In the genomic region with DNA sequence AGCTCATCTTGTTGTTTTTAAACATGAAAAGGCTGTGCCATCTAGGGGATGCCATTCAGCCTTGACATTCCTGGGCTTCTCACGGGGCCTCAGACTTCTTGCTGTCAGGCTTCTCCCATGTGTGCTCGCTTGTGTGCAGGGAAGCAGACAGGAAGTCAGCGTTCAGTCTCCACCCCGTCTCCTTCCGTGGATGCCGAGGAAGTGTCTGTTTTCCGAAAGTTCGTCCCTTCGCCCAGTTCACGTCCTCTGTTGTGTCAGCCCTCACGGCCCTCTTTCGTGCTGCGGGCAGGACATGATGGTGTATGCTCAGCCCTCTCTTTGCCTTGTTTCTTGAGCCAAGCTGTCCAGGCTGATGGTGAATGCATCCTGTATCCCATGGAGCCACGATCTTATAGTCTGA, we compare ENCODE assay signal across 16 mouse cellular contexts.
A peak's percentile ranks its signal among the peaks of the same experiment; 100 is the strongest.
DNase-seq lines count a peak whose midpoint lies in the region; ATAC-seq and TF ChIP-seq lines count a peak whose summit lies in the region.
"Had no signal": no experiment of that assay in that cellular context is flagged by ENCODE, and none has a peak within 500 bp of the region (broad histone marks: within the 10 kb centered on the region; RNA-seq: fewer than 3 reads in every experiment).

No protein-coding gene starts in this region.

- WGBS in kidney, adult 2 months: 74% methylated on average over 14 of the region's 14 CpGs
- WGBS in kidney, embryonic 16.5 days: 80% methylated on average over 14 of the region's 14 CpGs
- 84% methylated on average over 14 of the region's 14 CpGs for WGBS in limb, embryonic 15.5 days
- 96% methylated on average over 14 of the region's 14 CpGs for WGBS in midbrain, embryonic 11.5 days
- 92% methylated on average over 14 of the region's 14 CpGs for WGBS in midbrain, embryonic 10.5 days
- WGBS in intestine, embryonic 15.5 days: 82% methylated on average over 14 of the region's 14 CpGs

- H3K27ac ChIP-seq in kidney, adult 2 months (ENCODE audit: insufficient read depth, low read depth, low read length): peak overlapping the region; percentile 43
- H3K27ac ChIP-seq in kidney, embryonic 16.5 days (ENCODE audit: low read length): no peak overlapping the region
- H3K27ac ChIP-seq in limb, embryonic 15.5 days: no peak overlapping the region
- no peak overlapping the region for H3K27ac ChIP-seq in midbrain, embryonic 11.5 days (ENCODE audit: low read depth, low read length)
- no peak overlapping the region; the same call in 1 of the 2 replicates for H3K27ac ChIP-seq in midbrain, embryonic 10.5 days (replicated peaks)
- no peak overlapping the region for H3K27ac ChIP-seq in intestine, embryonic 15.5 days
- H3K27ac ChIP-seq: forebrain, embryonic 10.5 days; hindbrain, embryonic 15.5 days; layer of hippocampus, adult 2 months; liver, embryonic 12.5 days; neural tube, embryonic 15.5 days had no signal

- no peak for TF ChIP-seq POLR2A in kidney, adult 2 months (IDR thresholded peaks at IDR 0.05; ENCODE audit: low read depth, low read length)

- H3K4me1 ChIP-seq in kidney, adult 2 months (ENCODE audit: control insufficient read depth, insufficient read depth, low read length): peaks cover 5% of the 10 kb centered on the region; the same call in 1 of the 2 replicates
- H3K4me1 ChIP-seq in kidney, embryonic 16.5 days (ENCODE audit: insufficient read depth, low read length): peaks cover 4% of the 10 kb centered on the region; the same call in 1 of the 2 replicates
- H3K4me1 ChIP-seq in limb, embryonic 15.5 days: 0 out of 2 replicates have a peak, but pooled peaks cover 3% of the 10 kb centered on the region
- peaks cover 8% of the 10 kb centered on the region for H3K4me1 ChIP-seq in midbrain, embryonic 11.5 days (ENCODE audit: control insufficient read depth, insufficient read depth, low read length)
- H3K4me1 ChIP-seq in midbrain, embryonic 10.5 days: peaks cover 9% of the 10 kb centered on the region
- no peaks in the 10 kb centered on the region for H3K4me1 ChIP-seq in intestine, embryonic 15.5 days (replicated peaks)
- H3K4me1 ChIP-seq: hindbrain, embryonic 15.5 days; liver, embryonic 12.5 days; neural tube, embryonic 15.5 days had no signal

- H3K9me3 ChIP-seq in kidney, embryonic 16.5 days (ENCODE audit: low read length): no peaks in the 10 kb centered on the region
- no peaks in the 10 kb centered on the region for H3K9me3 ChIP-seq in limb, embryonic 15.5 days
- H3K9me3 ChIP-seq in midbrain, embryonic 11.5 days (ENCODE audit: control insufficient read depth, low read length): no peaks in the 10 kb centered on the region
- no peaks in the 10 kb centered on the region for H3K9me3 ChIP-seq in midbrain, embryonic 10.5 days (replicated peaks)
- no peaks in the 10 kb centered on the region for H3K9me3 ChIP-seq in intestine, embryonic 15.5 days
- H3K9me3 ChIP-seq: forebrain, embryonic 10.5 days; hindbrain, embryonic 15.5 days; liver, embryonic 12.5 days; neural tube, embryonic 15.5 days had no signal

- H3K4me3 ChIP-seq in kidney, adult 2 months (ENCODE audit: insufficient read depth, low read depth, low read length): no peak overlapping the region
- H3K4me3 ChIP-seq in kidney, embryonic 16.5 days (ENCODE audit: low read length): no peak overlapping the region
- H3K4me3 ChIP-seq in limb, embryonic 15.5 days: no peak overlapping the region
- H3K4me3 ChIP-seq in midbrain, embryonic 11.5 days (ENCODE audit: low read depth, low read length): no peak overlapping the region
- no peak overlapping the region for H3K4me3 ChIP-seq in midbrain, embryonic 10.5 days
- no peak overlapping the region for H3K4me3 ChIP-seq in intestine, embryonic 15.5 days (replicated peaks)
- H3K4me3 ChIP-seq: forebrain, embryonic 10.5 days; hindbrain, embryonic 15.5 days; layer of hippocampus, adult 2 months; liver, embryonic 12.5 days; neural tube, embryonic 15.5 days had no signal

- H3K27me3 ChIP-seq in kidney, adult 2 months (replicated peaks; ENCODE audit: control insufficient read depth, insufficient read depth, low read length): no peaks in the 10 kb centered on the region
- H3K27me3 ChIP-seq in kidney, embryonic 16.5 days (ENCODE audit: insufficient read depth, low read length): no peaks in the 10 kb centered on the region
- H3K27me3 ChIP-seq in limb, embryonic 15.5 days: no peaks in the 10 kb centered on the region
- no peaks in the 10 kb centered on the region for H3K27me3 ChIP-seq in midbrain, embryonic 11.5 days (ENCODE audit: control insufficient read depth, insufficient read depth, low read length)
- H3K27me3 ChIP-seq in midbrain, embryonic 10.5 days (ENCODE audit: low read depth, poor library complexity, severe bottlenecking): no peaks in the 10 kb centered on the region
- no peaks in the 10 kb centered on the region for H3K27me3 ChIP-seq in intestine, embryonic 15.5 days (replicated peaks)
- H3K27me3 ChIP-seq: hindbrain, embryonic 15.5 days; liver, embryonic 12.5 days; neural tube, embryonic 15.5 days had no signal

- no peak for TF ChIP-seq CTCF in kidney, adult 2 months (conservative IDR thresholded peaks at IDR 0.05; ENCODE audit: insufficient read depth, insufficient read length, low read depth, low read length)

- H3K36me3 ChIP-seq in kidney, adult 2 months (ENCODE audit: control insufficient read depth, insufficient read depth, low read length): no peaks in the 10 kb centered on the region; the same call in none of the 2 replicates
- peaks cover 18% of the 10 kb centered on the region for H3K36me3 ChIP-seq in kidney, embryonic 16.5 days (ENCODE audit: insufficient read depth, low read length)
- peaks cover 44% of the 10 kb centered on the region for H3K36me3 ChIP-seq in limb, embryonic 15.5 days
- peaks cover 4% of the 10 kb centered on the region for H3K36me3 ChIP-seq in midbrain, embryonic 11.5 days (ENCODE audit: control insufficient read depth, insufficient read depth, low read length)
- H3K36me3 ChIP-seq in midbrain, embryonic 10.5 days: peaks cover 77% of the 10 kb centered on the region
- 0 out of 2 replicates have a peak, but pooled peaks cover 6% of the 10 kb centered on the region for H3K36me3 ChIP-seq in intestine, embryonic 15.5 days

- H3K9ac ChIP-seq in kidney, embryonic 16.5 days (replicated peaks; ENCODE audit: low read length): no peak overlapping the region
- no peak overlapping the region for H3K9ac ChIP-seq in limb, embryonic 15.5 days
- H3K9ac ChIP-seq in midbrain, embryonic 11.5 days (ENCODE audit: low read length): no peak overlapping the region
- no peak overlapping the region for H3K9ac ChIP-seq in intestine, embryonic 15.5 days
- H3K9ac ChIP-seq: hindbrain, embryonic 15.5 days; liver, embryonic 12.5 days; neural tube, embryonic 15.5 days had no signal

- peak; percentile 9 for DNase-seq in adrenal gland, adult 2 months
- no peak for DNase-seq in adrenal gland, adult 18-20 months (ENCODE audit: low spot score in 2 of 2)
- peak; percentile 32 for DNase-seq in kidney, adult 2 months
- no peak for DNase-seq in midbrain, embryonic 11.5 days (ENCODE audit: low spot score, missing footprints)
- no peak for DNase-seq in midbrain, embryonic 10.5 days (ENCODE audit: low spot score)
- DNase-seq: cerebellum, postnatal 10 days; retina, postnatal 1 day; thymus, postnatal 36 days had no signal

- H3K4me2 ChIP-seq in kidney, embryonic 16.5 days (replicated peaks; ENCODE audit: low read depth, low read length): no peak overlapping the region
- no peak overlapping the region for H3K4me2 ChIP-seq in limb, embryonic 15.5 days
- H3K4me2 ChIP-seq in midbrain, embryonic 11.5 days: no peak overlapping the region
- no peak overlapping the region for H3K4me2 ChIP-seq in intestine, embryonic 15.5 days (replicated peaks)
- H3K4me2 ChIP-seq: hindbrain, embryonic 15.5 days; liver, embryonic 12.5 days; neural tube, embryonic 15.5 days had no signal

- ATAC-seq in kidney, embryonic 16.5 days (ENCODE audit: low FRiP score, low TSS enrichment): no peak
- 0 out of 2 replicates have a peak, but pooled peaks have one; percentile 10 for ATAC-seq in limb, embryonic 15.5 days (ENCODE audit: insufficient number of reproducible peaks, low FRiP score, low TSS enrichment, low read depth)
- no peak for ATAC-seq in midbrain, embryonic 11.5 days (ENCODE audit: low FRiP score)
- no peak for ATAC-seq in intestine, embryonic 15.5 days
- ATAC-seq: liver, embryonic 12.5 days had no signal

Comparison
In these comparisons a context has a peak if more than half of its experiments do, and no peak if none do; other contexts are left out.
1. DNase-seq: peak in adrenal gland, adult 2 months (single experiment) and kidney, adult 2 months (single experiment); none in adrenal gland, adult 18-20 months (0 of 2), midbrain, embryonic 11.5 days (single experiment) and midbrain, embryonic 10.5 days (single experiment).